Mouse (Mus musculus): ENCODE data around the gene Map2. TPM values are rescaled to one million over a fixed set of nuclear protein-coding genes. Genes with fewer than 3 reads are reported as not detected.

Gene Map2
- polyA plus RNA-seq, 1 experiment from 2014 or later, result 0.66 TPM

GRCm38 (mm10) chr1:66279222-66280009, 104.3 kb downstream of the Map2 start:
- Histone ChIP-seq H3K4me3 (ENCODE audit: low read depth, low read length) (no peak overlapping the region), H3K9ac (replicated peaks) (no peak overlapping the region), H3K4me1 (ENCODE audit: insufficient read depth) (no peaks in the 10 kb centered on the region), H3K27me3 (ENCODE audit: insufficient read depth, low read length) (no peaks in the 10 kb centered on the region), H3K27ac (ENCODE audit: low read depth) (no peak overlapping the region), H3K4me2 (ENCODE audit: low read depth, low read length) (no peak overlapping the region), H3K9me3 (ENCODE audit: low read length) (no peaks in the 10 kb centered on the region), H3K36me3 (replicated peaks; ENCODE audit: insufficient read depth, low read length) (no peaks in the 10 kb centered on the region)
- no peak for TF ChIP-seq EP300 (IDR thresholded peaks at IDR 0.05; ENCODE audit: low read depth)
- DNase-seq (no peak), ATAC-seq (no peak)
- WGBS (ENCODE audit: insufficient replicate concordance), result 41% methylated on average over 4 of the region's 4 CpGs

GRCm38 (mm10) chr1:66280152-66280551, 105.1 kb downstream of the Map2 start:
- Histone ChIP-seq H3K36me3 (replicated peaks; ENCODE audit: insufficient read depth, low read length) (no peaks in the 10 kb centered on the region), H3K4me2 (ENCODE audit: low read depth, low read length) (no peak overlapping the region), H3K4me1 (ENCODE audit: insufficient read depth) (no peaks in the 10 kb centered on the region), H3K27ac (ENCODE audit: low read depth) (no peak overlapping the region), H3K4me3 (ENCODE audit: low read depth, low read length) (no peak overlapping the region), H3K27me3 (ENCODE audit: insufficient read depth, low read length) (no peaks in the 10 kb centered on the region), H3K9me3 (ENCODE audit: low read length) (no peaks in the 10 kb centered on the region), H3K9ac (replicated peaks) (no peak overlapping the region)
- 84% methylated on average over 4 of the region's 4 CpGs for WGBS (ENCODE audit: insufficient replicate concordance)
- DNase-seq (no peak), ATAC-seq (no peak)
- no peak for TF ChIP-seq EP300 (IDR thresholded peaks at IDR 0.05; ENCODE audit: low read depth)
- no peak for TF ChIP-seq CTCF (IDR thresholded peaks at IDR 0.05; ENCODE audit: low read depth)

- H3K4me1 ChIP-seq (ENCODE audit: insufficient read depth), result no peaks in the 10 kb centered on the region
- no peak for TF ChIP-seq CTCF (IDR thresholded peaks at IDR 0.05; ENCODE audit: low read depth)
- no peak for TF ChIP-seq EP300 (IDR thresholded peaks at IDR 0.05; ENCODE audit: low read depth)
- H3K36me3 ChIP-seq (replicated peaks; ENCODE audit: insufficient read depth, low read length), result no peaks in the 10 kb centered on the region
- no peak overlapping the region for H3K4me3 ChIP-seq (ENCODE audit: low read depth, low read length)
- ATAC-seq, result no peak
- no peak overlapping the region for H3K27ac ChIP-seq (ENCODE audit: low read depth)
- no peaks in the 10 kb centered on the region for H3K9me3 ChIP-seq (ENCODE audit: low read length)
- H3K9ac ChIP-seq (replicated peaks), result no peak overlapping the region
- no peak for DNase-seq
- WGBS (ENCODE audit: insufficient replicate concordance), result 64% methylated on average over 3 of the region's 3 CpGs
- H3K4me2 ChIP-seq (ENCODE audit: low read depth, low read length), result no peak overlapping the region
- H3K27me3 ChIP-seq (ENCODE audit: insufficient read depth, low read length), result no peaks in the 10 kb centered on the region
Measured at GRCm38 (mm10) chr1:66282447-66282846, 107.4 kb downstream of the Map2 start.

- Histone ChIP-seq H3K4me1 (ENCODE audit: insufficient read depth) (no peaks in the 10 kb centered on the region), H3K27me3 (ENCODE audit: insufficient read depth, low read length) (no peaks in the 10 kb centered on the region), H3K27ac (ENCODE audit: low read depth) (no peak overlapping the region), H3K4me3 (ENCODE audit: low read depth, low read length) (no peak overlapping the region), H3K4me2 (ENCODE audit: low read depth, low read length) (no peak overlapping the region), H3K9me3 (ENCODE audit: low read length) (no peaks in the 10 kb centered on the region), H3K36me3 (replicated peaks; ENCODE audit: insufficient read depth, low read length) (no peaks in the 10 kb centered on the region), H3K9ac (replicated peaks) (no peak overlapping the region)
- no peak for DNase-seq
- no peak for ATAC-seq
- no peak for TF ChIP-seq EP300 (IDR thresholded peaks at IDR 0.05; ENCODE audit: low read depth)
- WGBS (ENCODE audit: insufficient replicate concordance), result 74% methylated on average over 4 of the region's 4 CpGs
Measured at GRCm38 (mm10) chr1:66288987-66289386, 113.9 kb downstream of the Map2 start.

- Histone ChIP-seq H3K36me3 (replicated peaks; ENCODE audit: insufficient read depth, low read length) (no peaks in the 10 kb centered on the region), H3K4me3 (ENCODE audit: low read depth, low read length) (no peak overlapping the region), H3K9ac (replicated peaks) (no peak overlapping the region), H3K4me1 (ENCODE audit: insufficient read depth) (no peaks in the 10 kb centered on the region), H3K9me3 (ENCODE audit: low read length) (no peaks in the 10 kb centered on the region), H3K27me3 (ENCODE audit: insufficient read depth, low read length) (no peaks in the 10 kb centered on the region), H3K4me2 (ENCODE audit: low read depth, low read length) (no peak overlapping the region), H3K27ac (ENCODE audit: low read depth) (no peak overlapping the region)
- no peak for TF ChIP-seq CTCF (IDR thresholded peaks at IDR 0.05; ENCODE audit: low read depth)
- TF ChIP-seq EP300 (IDR thresholded peaks at IDR 0.05; ENCODE audit: low read depth), result no peak
- ATAC-seq (no peak), DNase-seq (no peak)
- WGBS (ENCODE audit: insufficient replicate concordance), result 70% methylated on average over 3 of the region's 3 CpGs
Measured at GRCm38 (mm10) chr1:66292121-66292881, 117.2 kb downstream of the Map2 start.

- Histone ChIP-seq H3K4me3 (ENCODE audit: low read depth, low read length) (no peak overlapping the region), H3K36me3 (replicated peaks; ENCODE audit: insufficient read depth, low read length) (no peaks in the 10 kb centered on the region), H3K27me3 (ENCODE audit: insufficient read depth, low read length) (no peaks in the 10 kb centered on the region), H3K9ac (replicated peaks) (no peak overlapping the region), H3K4me1 (ENCODE audit: insufficient read depth) (no peaks in the 10 kb centered on the region), H3K27ac (ENCODE audit: low read depth) (no peak overlapping the region), H3K4me2 (ENCODE audit: low read depth, low read length) (no peak overlapping the region), H3K9me3 (ENCODE audit: low read length) (no peaks in the 10 kb centered on the region)
- no peak for DNase-seq
- ATAC-seq, result no peak
- 75% methylated on average over 6 of the region's 6 CpGs for WGBS (ENCODE audit: insufficient replicate concordance)
- TF ChIP-seq CTCF (IDR thresholded peaks at IDR 0.05; ENCODE audit: low read depth) (no peak), EP300 (IDR thresholded peaks at IDR 0.05; ENCODE audit: low read depth) (no peak)
Measured at GRCm38 (mm10) chr1:66299376-66299775, 124.3 kb downstream of the Map2 start.
